Comparison of ENCODE assay signal across 1 mouse cellular context in the genomic region with DNA sequence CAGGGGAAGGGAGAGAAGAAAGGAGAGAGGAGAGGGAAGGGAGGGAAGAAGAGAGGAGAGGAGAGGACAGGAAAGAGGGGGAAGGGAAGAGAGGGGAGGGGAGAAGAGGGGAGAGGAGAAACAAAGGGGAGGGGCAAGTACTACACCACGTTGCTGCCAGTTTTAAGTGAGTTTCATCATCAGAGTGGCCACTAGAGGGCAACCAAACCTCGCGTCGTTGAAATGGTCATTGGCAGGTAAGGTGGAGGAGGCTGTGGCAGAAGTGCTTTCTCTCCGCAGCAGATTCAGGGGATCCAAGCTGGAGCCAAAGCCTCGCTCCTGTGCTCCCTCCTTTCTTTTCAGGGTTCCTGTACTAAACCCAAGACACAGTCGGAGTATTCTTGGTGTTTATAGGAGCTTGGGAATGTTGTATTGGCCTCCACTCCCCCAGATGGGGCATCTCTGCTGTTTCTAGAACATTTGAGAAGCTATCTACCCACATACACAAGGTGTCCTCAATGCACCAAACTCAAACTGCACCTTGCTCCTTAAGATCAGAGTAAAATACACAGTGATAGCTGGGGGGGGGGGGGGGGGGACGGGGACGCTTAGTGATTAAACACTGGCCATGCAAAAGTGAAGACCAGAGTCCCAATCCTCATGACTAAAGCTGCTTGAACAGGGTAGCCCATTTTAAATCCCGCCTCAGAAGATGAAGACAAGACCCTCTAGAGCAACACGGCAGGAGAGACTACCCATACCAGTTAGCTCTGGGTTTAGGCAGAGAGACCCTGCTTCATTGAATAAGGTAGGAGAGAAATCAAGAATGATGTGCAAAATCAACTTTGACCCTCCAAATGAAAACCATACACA.
TF ChIP-seq lines count a peak whose summit lies in the region.

No protein-coding gene starts in this region.

TF ChIP-seq in CH12.LX, 34 proteins besides CTCF, POLR2A, EP300 and RAD21 (continued from another document):
- TF ChIP-seq MAZ (IDR thresholded peaks at IDR 0.05; ENCODE audit: low read depth, low read length) (peak; percentile 96), ZC3H11A (IDR thresholded peaks at IDR 0.05; ENCODE audit: low read depth, low read length) (peak; percentile 78), TBP (conservative IDR thresholded peaks at IDR 0.05; ENCODE audit: low read depth, low read length) (no peak), RCOR1 (conservative IDR thresholded peaks at IDR 0.05; ENCODE audit: low read depth, low read length) (no peak), JUND (conservative IDR thresholded peaks at IDR 0.05; ENCODE audit: low read depth, low read length) (peak; percentile 37; the same call in 1 of the 2 replicates), KAT2A (IDR thresholded peaks at IDR 0.05; ENCODE audit: insufficient replicate concordance, low read length) (no peak), ETS1 (conservative IDR thresholded peaks at IDR 0.05; ENCODE audit: low read depth, low read length) (no peak), NRF1 (IDR thresholded peaks at IDR 0.05; ENCODE audit: low read depth, low read length) (peak; percentile 14; the same call in 1 of the 2 replicates), E2F4 (IDR thresholded peaks at IDR 0.05; ENCODE audit: insufficient replicate concordance, low read depth, low read length) (no peak), ZKSCAN1 (IDR thresholded peaks at IDR 0.05; ENCODE audit: borderline replicate concordance, low read depth, low read length) (no peak), MXI1 (IDR thresholded peaks at IDR 0.05; ENCODE audit: low read depth, low read length) (peak; percentile 84), GABPA (IDR thresholded peaks at IDR 0.05; ENCODE audit: insufficient replicate concordance, low read depth, low read length) (no peak), BHLHE40 (IDR thresholded peaks at IDR 0.05; ENCODE audit: low read depth, low read length) (peak; percentile 13; the same call in 1 of the 2 replicates), SIN3A (IDR thresholded peaks at IDR 0.05; ENCODE audit: low read length) (peak; percentile 84), CHD2 (IDR thresholded peaks at IDR 0.05; ENCODE audit: low read length) (peak; percentile 62; the same call in 1 of the 2 replicates), CHD1 (IDR thresholded peaks at IDR 0.05; ENCODE audit: low read depth, low read length) (no peak), MYC (IDR thresholded peaks at IDR 0.05; ENCODE audit: low read depth, low read length) (peak; percentile 97), JUN (IDR thresholded peaks at IDR 0.05; ENCODE audit: insufficient read depth, low read depth, low read length) (no peak), ELF1 (IDR thresholded peaks at IDR 0.05; ENCODE audit: low read depth, low read length) (no peak), MAX (IDR thresholded peaks at IDR 0.05; ENCODE audit: low read length) (peak; percentile 76), POLR2AphosphoS2 (IDR thresholded peaks at IDR 0.05; ENCODE audit: low read depth, low read length) (no peak), ZMIZ1 (IDR thresholded peaks at IDR 0.05; ENCODE audit: low read depth, low read length) (no peak), NELFE (IDR thresholded peaks at IDR 0.05; ENCODE audit: low read depth, low read length) (peak; percentile 61; the same call in 1 of the 2 replicates), TCF12 (IDR thresholded peaks at IDR 0.05; ENCODE audit: low read depth, low read length) (0 out of 2 replicates have a peak, but pooled peaks have one; percentile 26), MEF2A (IDR thresholded peaks at IDR 0.05; ENCODE audit: borderline replicate concordance, low read depth, low read length) (peak; percentile 24; the same call in 1 of the 2 replicates), HCFC1 (IDR thresholded peaks at IDR 0.05; ENCODE audit: low read depth, low read length) (peak; percentile 47), SMC3 (IDR thresholded peaks at IDR 0.05; ENCODE audit: low read depth, low read length) (peak; percentile 87)
